Mouse (Mus musculus) WW6 (cell line): ENCODE measurements around the gene Cdpf1.
"Not testable (repeated sequence)": the region's sequence is repeated elsewhere in the genome, so short reads cannot be mapped to it uniquely, and the experiment has no call there.

Experiments used
- DNase-seq: peaks from one replicate; pipeline ENCODE4 v3.0.0-alpha.2; 2013; ENCODE audit warnings: low read depth, low spot score

The Cdpf1 gene

DNA sequence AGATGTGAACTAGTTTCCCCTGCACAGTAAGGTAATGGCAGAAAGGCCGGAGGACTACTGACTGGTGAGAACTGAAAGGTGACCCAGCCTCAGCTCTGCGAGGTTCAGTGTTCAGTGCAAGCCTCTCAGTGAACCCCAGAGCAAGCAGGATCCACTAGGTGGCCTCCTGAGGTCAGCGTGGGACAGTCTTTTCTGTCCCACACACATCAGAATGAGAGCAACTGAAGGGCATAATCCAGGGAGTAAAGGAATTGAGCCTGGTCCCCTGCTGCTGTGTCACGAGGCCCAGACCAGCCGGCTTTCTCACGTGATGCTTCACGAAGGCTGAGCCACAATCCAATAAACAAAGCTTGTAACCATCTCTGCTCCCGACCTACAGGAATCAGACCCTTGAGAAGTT is 3.1 kb downstream of the Cdpf1 start:
- DNase-seq, result no peak

DNA sequence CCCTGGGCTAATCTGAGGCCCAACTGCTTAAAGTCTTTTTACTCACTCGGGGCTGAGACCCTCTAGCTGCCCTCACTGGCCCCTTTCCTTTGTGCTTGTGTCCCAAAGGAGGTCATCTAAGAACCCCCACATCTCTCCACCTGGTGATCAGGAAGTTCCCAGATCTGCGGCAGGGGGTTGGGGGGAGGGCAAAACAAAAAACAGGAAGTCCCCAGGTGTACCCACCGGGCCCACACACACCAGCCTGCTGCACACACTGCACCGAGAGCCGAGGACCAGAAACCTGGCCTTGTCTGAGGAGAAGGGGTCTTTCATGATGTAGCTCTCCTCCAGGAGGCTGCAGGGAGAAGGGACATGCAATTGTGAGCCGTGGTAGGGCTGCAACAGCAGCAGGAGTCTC is 3.5 kb downstream of the Cdpf1 start:
- DNase-seq, result no peak

GRCm38 (mm10) chr15:85807404-85807803 is 4.1 kb downstream of the Cdpf1 start:
- DNase-seq, result no peak

GRCm38 (mm10) chr15:85806886-85807285 is 4.6 kb downstream of the Cdpf1 start:
- DNase-seq, result no peak

DNA sequence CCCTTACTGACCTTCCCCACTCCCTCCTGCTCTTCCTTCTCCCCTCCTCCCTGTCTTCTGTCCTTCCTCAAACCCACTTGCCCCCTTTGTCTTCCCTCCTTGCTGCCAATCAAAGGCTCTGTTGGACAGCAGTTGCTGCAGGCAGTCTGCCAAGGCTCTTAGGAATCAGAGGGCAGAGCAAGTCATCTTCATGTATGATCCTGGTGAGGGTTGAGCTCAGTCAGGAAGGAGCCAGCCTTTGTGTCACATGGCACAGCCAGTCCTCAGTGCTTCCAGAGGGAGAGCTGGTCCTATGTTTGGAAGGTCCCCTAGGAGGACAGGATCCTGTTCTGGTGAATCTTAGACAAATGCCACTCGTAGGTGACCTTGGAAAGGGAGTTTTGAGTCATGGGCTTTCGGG is 8.6 kb downstream of the Cdpf1 start:
- no peak for DNase-seq

DNA sequence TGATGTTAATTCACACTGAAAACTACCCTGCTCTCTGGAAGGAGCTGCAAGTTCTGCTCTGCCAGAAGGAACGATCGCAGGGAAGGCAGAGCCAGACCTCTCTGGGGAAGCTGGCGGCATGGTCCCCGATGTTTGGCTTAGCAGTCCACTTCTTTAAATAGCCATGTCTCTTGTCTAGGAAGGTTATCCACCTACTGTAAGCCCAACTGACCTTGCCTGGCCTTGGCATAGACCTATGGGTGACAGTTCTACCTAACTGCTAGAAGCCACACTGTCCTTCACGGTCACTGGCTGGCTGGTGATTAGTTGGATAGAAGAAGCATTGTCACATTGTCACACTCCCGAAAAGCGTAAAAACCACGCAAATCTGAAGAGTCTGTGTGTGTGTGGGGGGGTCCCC is 12.8 kb downstream of the Cdpf1 start:
- no peak for DNase-seq

DNA sequence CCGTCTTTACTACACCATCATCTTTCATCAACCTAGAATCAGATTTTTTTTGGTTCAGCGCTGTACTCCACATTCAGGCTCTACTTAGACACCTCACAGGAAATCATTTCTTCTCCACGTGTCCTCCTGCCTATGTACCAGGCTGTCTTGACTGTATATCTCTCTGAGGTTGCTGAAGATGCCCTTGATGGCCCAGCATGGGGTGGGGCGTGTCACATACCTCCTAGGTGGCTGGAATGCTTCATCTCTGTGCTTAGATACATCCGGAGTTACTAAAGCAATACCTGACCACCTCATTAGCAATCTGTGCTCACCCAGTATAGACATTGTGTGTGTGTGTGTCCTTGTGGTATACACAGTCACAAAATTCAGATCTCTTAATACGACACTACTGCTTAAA is 16.0 kb downstream of the Cdpf1 start:
- no peak for DNase-seq

GRCm38 (mm10) chr15:85792819-85793218 is 18.7 kb downstream of the Cdpf1 start:
- DNase-seq, result no peak

DNA sequence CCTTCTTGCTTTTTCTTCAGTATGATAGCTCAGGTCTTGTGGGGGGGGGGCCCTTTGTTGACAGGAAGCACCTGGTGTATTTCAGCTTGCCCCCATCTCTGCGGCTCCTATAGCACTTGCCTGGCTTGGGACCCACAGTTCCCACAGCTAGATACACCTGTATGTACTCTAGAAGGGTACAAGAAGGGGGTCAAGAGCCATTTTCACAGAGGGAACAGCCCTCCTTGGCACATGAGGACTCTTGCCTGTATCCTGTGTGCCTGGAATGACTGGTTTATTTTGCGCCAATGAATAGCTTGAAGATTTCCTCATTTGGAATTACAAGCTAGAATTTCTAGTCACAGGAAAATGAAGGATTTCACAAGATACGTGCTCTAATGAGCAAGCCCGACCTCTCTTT is 20.0 kb downstream of the Cdpf1 start:
- no peak for DNase-seq

- DNase-seq, result no peak
Measured at GRCm38 (mm10) chr15:85788633-85789032, 22.9 kb downstream of the Cdpf1 start.

DNA sequence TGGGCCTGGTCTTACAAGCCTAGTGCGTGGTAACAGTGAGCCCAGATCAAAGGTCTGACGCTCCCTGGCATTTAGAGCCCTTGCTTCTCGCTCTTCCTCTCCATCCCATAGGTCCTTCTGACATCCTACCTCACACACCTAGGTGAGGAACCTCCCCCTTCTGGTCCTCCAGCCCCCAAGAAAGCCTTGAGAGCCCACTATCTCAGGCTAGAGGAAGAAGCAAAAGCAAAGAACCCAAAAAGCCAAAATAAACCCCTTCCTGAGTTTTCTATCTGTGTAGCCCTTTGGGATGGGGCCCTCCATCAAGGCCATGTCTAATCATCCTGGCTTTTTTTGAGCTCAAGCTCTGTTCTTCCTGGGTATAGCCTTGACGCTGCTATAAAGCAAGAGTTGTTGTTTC is 23.4 kb downstream of the Cdpf1 start:
- DNase-seq, result no peak

GRCm38 (mm10) chr15:85787482-85787881 is 24.0 kb downstream of the Cdpf1 start:
- no peak for DNase-seq

DNA sequence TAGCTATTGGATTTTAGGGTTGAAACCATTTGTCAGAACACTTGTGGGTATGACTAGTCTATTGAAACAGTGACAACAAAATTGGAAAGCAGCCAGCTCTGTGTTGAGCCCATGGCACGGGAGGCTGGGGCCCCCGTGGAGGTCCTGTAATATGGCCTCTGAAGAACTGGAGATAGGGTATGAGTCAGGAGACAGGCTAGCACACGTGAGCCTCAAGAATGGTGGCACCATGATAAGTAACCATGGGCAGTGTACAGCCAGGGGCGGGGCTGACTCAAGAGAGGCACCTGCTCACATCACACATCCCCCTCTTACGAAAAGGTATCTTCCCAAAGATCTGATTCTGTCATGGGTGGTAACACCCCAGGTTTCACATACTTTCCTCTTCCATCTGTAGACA is 24.8 kb downstream of the Cdpf1 start:
- DNase-seq, result no peak

- no peak for DNase-seq
Measured at GRCm38 (mm10) chr15:85784341-85784740, 27.2 kb downstream of the Cdpf1 start.

GRCm38 (mm10) chr15:85783146-85783545 is 28.4 kb downstream of the Cdpf1 start:
- DNase-seq, result no peak

DNA sequence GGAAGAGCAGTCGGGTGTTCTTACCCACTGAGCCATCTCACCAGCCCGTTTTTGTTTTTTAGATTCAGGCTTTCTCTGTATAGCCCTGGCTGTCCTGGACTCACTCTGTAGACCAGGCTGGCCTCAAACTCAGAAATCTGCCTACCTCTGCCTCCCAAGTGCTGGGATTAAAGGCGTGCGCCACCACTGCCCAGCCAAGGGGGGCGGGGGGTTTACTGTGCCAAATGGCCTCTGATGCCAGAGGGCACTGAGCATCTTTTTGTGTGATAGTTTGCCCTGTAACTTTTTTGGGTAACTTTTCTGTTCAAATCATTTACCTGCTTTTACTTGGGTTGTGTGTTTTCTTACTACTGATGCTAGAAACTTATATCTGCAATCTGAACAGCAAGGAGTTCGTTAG is 32.6 kb downstream of the Cdpf1 start:
- DNase-seq, result not testable (repeated sequence)

DNA sequence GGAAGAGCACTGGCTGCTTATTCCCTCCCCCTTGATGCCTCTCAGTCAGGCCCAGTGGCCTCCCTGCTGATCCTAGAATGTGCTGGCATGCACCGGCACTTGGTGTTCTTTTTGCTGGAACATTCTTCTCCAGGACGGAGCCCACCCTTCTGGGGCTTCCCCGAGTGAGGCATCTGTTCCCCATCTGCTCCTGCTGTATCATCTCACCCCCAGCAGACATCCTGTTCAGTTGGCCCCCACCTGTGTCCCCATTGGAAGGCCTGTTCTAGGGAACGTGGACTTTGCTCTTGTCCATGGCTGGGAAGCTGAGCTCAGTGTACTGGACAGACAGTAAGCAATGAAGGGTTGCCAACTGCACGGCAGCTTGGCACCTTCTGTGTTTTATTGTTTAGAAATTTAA is 34.7 kb downstream of the Cdpf1 start:
- DNase-seq, result no peak

- DNase-seq, result no peak
Measured at GRCm38 (mm10) chr15:85776241-85776640, 35.3 kb downstream of the Cdpf1 start.

- no peak for DNase-seq
Measured at GRCm38 (mm10) chr15:85775001-85775400, 36.5 kb downstream of the Cdpf1 start.

GRCm38 (mm10) chr15:85774419-85774818 is 37.1 kb downstream of the Cdpf1 start:
- DNase-seq, result no peak

- no peak for DNase-seq
Measured at GRCm38 (mm10) chr15:85772146-85772740, 39.3 kb downstream of the Cdpf1 start.

DNA sequence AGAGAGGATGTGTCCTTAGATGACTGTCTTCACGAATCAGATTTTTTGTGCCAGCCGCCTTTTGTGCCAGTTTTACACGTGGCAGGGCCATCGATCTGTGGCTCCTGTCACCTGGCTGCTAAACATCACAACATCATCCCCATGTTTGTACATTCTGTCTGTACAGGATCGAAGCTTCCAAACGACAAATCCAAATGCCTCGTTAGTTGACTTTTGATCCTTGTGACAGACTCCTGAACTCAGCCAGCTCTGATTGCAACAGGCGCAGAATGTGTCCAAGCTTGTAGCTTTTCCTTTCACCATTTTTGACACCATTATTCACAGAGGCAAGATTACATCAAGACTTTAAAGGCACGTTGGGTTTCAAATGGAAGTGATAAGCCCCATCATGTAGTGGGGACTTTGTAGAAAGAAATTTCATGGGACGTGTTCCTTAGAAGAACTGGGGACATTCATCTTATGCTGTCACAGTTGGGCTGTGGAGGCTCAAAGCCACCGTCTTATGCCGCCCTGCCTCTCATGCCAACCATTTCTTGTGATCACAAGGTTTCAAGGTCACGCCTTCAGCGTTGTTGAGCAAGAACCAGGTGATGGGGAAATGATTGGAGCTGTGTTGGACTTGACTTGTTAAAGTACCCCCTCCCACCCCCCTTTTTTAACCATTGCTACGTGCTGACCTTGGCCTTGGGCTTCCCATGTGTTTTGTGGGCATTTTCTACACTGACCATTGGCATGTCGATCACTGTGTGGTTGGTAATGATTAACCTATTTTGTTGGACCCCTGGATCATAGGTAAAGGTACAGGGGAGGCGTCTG is 40.0 kb downstream of the Cdpf1 start:
- no peak for DNase-seq

DNA sequence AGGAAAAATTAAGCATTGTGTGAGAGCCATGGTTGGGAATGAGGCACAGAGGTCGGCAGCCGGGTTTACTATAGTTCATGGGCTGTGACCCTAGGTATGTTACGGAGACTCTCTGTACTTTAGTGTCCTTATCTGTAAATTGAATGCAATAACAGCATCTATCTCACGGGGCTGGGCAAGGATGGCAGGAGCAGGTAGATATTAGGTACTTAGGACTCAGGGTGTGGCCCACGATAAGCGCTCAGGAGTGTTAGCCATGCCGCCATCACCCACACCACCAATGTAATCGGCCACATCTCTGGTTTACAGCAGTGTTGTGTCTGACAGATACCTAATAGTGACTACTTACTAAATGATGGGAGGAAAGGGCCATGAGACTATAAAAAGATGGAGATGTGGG is 42.5 kb downstream of the Cdpf1 start:
- no peak for DNase-seq
